Comparison of ENCODE assay signal across 30 mouse cellular contexts in the genomic region with DNA sequence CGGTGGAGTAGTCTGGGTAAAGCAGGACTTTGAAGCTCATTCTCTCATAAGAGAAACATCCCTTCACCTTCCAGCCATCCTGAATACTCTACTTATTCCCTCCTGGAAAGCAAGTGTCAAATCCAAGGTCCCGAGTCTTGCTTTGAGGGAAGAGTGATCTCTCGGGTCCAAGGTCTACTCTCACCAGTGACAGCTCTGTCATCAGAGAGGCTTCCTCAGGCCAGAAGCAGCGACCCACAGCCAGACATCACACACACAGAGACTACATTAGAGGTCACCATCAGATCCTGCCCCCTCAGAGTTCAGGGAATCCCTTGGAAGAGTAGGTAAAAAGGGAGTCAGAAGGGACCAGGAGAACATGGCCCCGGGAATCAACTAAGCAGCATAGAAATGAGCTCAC.
A peak's percentile ranks its signal among the peaks of the same experiment; 100 is the strongest.
DNase-seq lines count a peak whose midpoint lies in the region; ATAC-seq and TF ChIP-seq lines count a peak whose summit lies in the region.
"Had no signal": no experiment of that assay in that cellular context is flagged by ENCODE, and none has a peak within 500 bp of the region (broad histone marks: within the 10 kb centered on the region; RNA-seq: fewer than 3 reads in every experiment).

No protein-coding gene starts in this region.

- no peak for TF ChIP-seq POLR2A in kidney, adult 2 months (IDR thresholded peaks at IDR 0.05; ENCODE audit: low read depth, low read length)

- DNase-seq in kidney, adult 2 months = peak; percentile 63
- no peak for DNase-seq in lung, postnatal 0 days (ENCODE audit: low spot score)
- DNase-seq in lung, postnatal 10 days = no peak
- DNase-seq in ES-CJ7 (ENCODE audit: low read depth, low spot score) = peak; percentile 47
- no peak for DNase-seq in limb, embryonic 10.5 days (ENCODE audit: low spot score)
- DNase-seq: adrenal gland, postnatal 36 days; B cell, adult 2 months; cerebellum, adult 18-20 months; cerebellum, postnatal 10 days; gastrocnemius, postnatal 25 days; heart, adult 11 months; kidney, adult 18-20 months; layer of hippocampus, adult 9-11 months; liver; lung, postnatal 4 days; right cerebral cortex, postnatal 25 days; spleen, adult 18-20 months; thymus, adult 2 months; thymus, postnatal 36 days had no signal

- TF ChIP-seq EP300 in lung, postnatal 0 days (IDR thresholded peaks at IDR 0.05) = no peak

- no peak overlapping the region for H3K9ac ChIP-seq in kidney, embryonic 14.5 days (ENCODE audit: low read depth, low read length)
- H3K9ac ChIP-seq in lung, postnatal 0 days (replicated peaks; ENCODE audit: low read depth) = no peak overlapping the region
- H3K9ac ChIP-seq in intestine, postnatal 0 days (ENCODE audit: low read depth, low read length) = no peak overlapping the region
- H3K9ac ChIP-seq: embryonic facial prominence, embryonic 13.5 days; forebrain, embryonic 13.5 days; heart, embryonic 15.5 days; hindbrain, embryonic 12.5 days; lung, embryonic 15.5 days; midbrain, embryonic 15.5 days; neural tube, embryonic 15.5 days had no signal

- no peaks in the 10 kb centered on the region for H3K36me3 ChIP-seq in kidney, adult 2 months (ENCODE audit: control insufficient read depth, insufficient read depth, low read length)
- peaks cover 5% of the 10 kb centered on the region for H3K36me3 ChIP-seq in kidney, embryonic 14.5 days (ENCODE audit: control insufficient read depth, insufficient read depth, low read length)
- 0 out of 2 replicates have a peak, but pooled peaks cover 4% of the 10 kb centered on the region for H3K36me3 ChIP-seq in lung, postnatal 0 days (ENCODE audit: insufficient read depth, low read length)
- peaks cover 14% of the 10 kb centered on the region for H3K36me3 ChIP-seq in limb, embryonic 10.5 days
- H3K36me3 ChIP-seq in intestine, postnatal 0 days (ENCODE audit: control insufficient read depth, insufficient read depth) = no peaks in the 10 kb centered on the region
- H3K36me3 ChIP-seq: midbrain, embryonic 15.5 days had no signal

- H3K27me3 ChIP-seq in kidney, adult 2 months (replicated peaks; ENCODE audit: control insufficient read depth, insufficient read depth, low read length) = no peaks in the 10 kb centered on the region
- H3K27me3 ChIP-seq in kidney, embryonic 14.5 days (ENCODE audit: control insufficient read depth, insufficient read depth, low read length) = no peaks in the 10 kb centered on the region
- H3K27me3 ChIP-seq in lung, postnatal 0 days (replicated peaks; ENCODE audit: insufficient read depth, low read length) = no peaks in the 10 kb centered on the region
- H3K27me3 ChIP-seq in limb, embryonic 10.5 days (ENCODE audit: low read depth, poor library complexity, severe bottlenecking) = no peaks in the 10 kb centered on the region
- no peaks in the 10 kb centered on the region for H3K27me3 ChIP-seq in intestine, postnatal 0 days (replicated peaks; ENCODE audit: control insufficient read depth, insufficient read depth, low read length)
- H3K27me3 ChIP-seq: embryonic facial prominence, embryonic 13.5 days; forebrain, embryonic 13.5 days; heart, embryonic 15.5 days; hindbrain, embryonic 12.5 days; lung, embryonic 15.5 days; midbrain, embryonic 15.5 days; neural tube, embryonic 15.5 days had no signal

- H3K4me3 ChIP-seq in kidney, adult 2 months (ENCODE audit: insufficient read depth, low read depth, low read length) = no peak overlapping the region
- no peak overlapping the region for H3K4me3 ChIP-seq in kidney, embryonic 14.5 days (ENCODE audit: low read length)
- H3K4me3 ChIP-seq in lung, postnatal 0 days (ENCODE audit: low read depth, low read length) = no peak overlapping the region
- no peak overlapping the region for H3K4me3 ChIP-seq in limb, embryonic 10.5 days
- no peak overlapping the region for H3K4me3 ChIP-seq in intestine, postnatal 0 days (ENCODE audit: low read depth, low read length)
- H3K4me3 ChIP-seq: embryonic facial prominence, embryonic 13.5 days; erythroblast, embryonic 14.5 days; forebrain, embryonic 13.5 days; heart, embryonic 10.5 days; heart, embryonic 15.5 days; hindbrain, embryonic 12.5 days; lung, embryonic 15.5 days; midbrain, embryonic 15.5 days; neural tube, embryonic 15.5 days had no signal

- H3K4me2 ChIP-seq in kidney, embryonic 14.5 days (replicated peaks; ENCODE audit: low read depth, low read length) = no peak overlapping the region
- H3K4me2 ChIP-seq in lung, postnatal 0 days (replicated peaks; ENCODE audit: low read depth, low read length) = no peak overlapping the region
- H3K4me2 ChIP-seq in intestine, postnatal 0 days (replicated peaks; ENCODE audit: low read depth) = no peak overlapping the region
- H3K4me2 ChIP-seq: embryonic facial prominence, embryonic 13.5 days; forebrain, embryonic 13.5 days; heart, embryonic 15.5 days; hindbrain, embryonic 12.5 days; lung, embryonic 15.5 days; midbrain, embryonic 15.5 days; neural tube, embryonic 15.5 days had no signal

- H3K4me1 ChIP-seq in kidney, adult 2 months (ENCODE audit: control insufficient read depth, insufficient read depth, low read length) = peaks cover 24% of the 10 kb centered on the region; the same call in 1 of the 2 replicates
- H3K4me1 ChIP-seq in kidney, embryonic 14.5 days (ENCODE audit: control insufficient read depth, insufficient read depth, low read length) = peaks cover 25% of the 10 kb centered on the region
- H3K4me1 ChIP-seq in lung, postnatal 0 days (ENCODE audit: insufficient read depth, low read depth, low read length) = peaks cover 10% of the 10 kb centered on the region
- H3K4me1 ChIP-seq in limb, embryonic 10.5 days = peaks cover 58% of the 10 kb centered on the region
- peaks cover 9% of the 10 kb centered on the region; the same call in 1 of the 2 replicates for H3K4me1 ChIP-seq in intestine, postnatal 0 days (replicated peaks; ENCODE audit: control insufficient read depth, insufficient read depth, low read length)

- TF ChIP-seq CTCF in kidney, adult 2 months (conservative IDR thresholded peaks at IDR 0.05; ENCODE audit: insufficient read depth, insufficient read length, low read depth, low read length) = no peak
- TF ChIP-seq CTCF in lung, postnatal 0 days (IDR thresholded peaks at IDR 0.05) = no peak
- no peak for TF ChIP-seq CTCF in intestine, postnatal 0 days (IDR thresholded peaks at IDR 0.05; ENCODE audit: low read depth)

- no peak overlapping the region for H3K27ac ChIP-seq in kidney, adult 2 months (ENCODE audit: insufficient read depth, low read depth, low read length)
- no peak overlapping the region for H3K27ac ChIP-seq in kidney, embryonic 14.5 days (ENCODE audit: low read depth, low read length)
- H3K27ac ChIP-seq in lung, postnatal 0 days (ENCODE audit: low read length) = 0 out of 2 replicates have a peak overlapping the region, but pooled peaks have one; percentile 12
- peak overlapping the region; percentile 88; the same call in 1 of the 2 replicates for H3K27ac ChIP-seq in limb, embryonic 10.5 days
- no peak overlapping the region for H3K27ac ChIP-seq in intestine, postnatal 0 days (ENCODE audit: low read depth, low read length)
- H3K27ac ChIP-seq: embryonic facial prominence, embryonic 13.5 days; forebrain, embryonic 13.5 days; heart, embryonic 10.5 days; hindbrain, embryonic 12.5 days; midbrain, embryonic 15.5 days; neural tube, embryonic 15.5 days had no signal

- ATAC-seq in kidney, embryonic 14.5 days (ENCODE audit: low FRiP score, low TSS enrichment) = no peak
- ATAC-seq in lung, postnatal 0 days = no peak
- no peak for ATAC-seq in intestine, postnatal 0 days
- ATAC-seq: forebrain, embryonic 13.5 days; midbrain, embryonic 15.5 days had no signal

- 76% methylated on average over 5 of the region's 5 CpGs for WGBS in kidney, adult 2 months
- 77% methylated on average over 5 of the region's 5 CpGs for WGBS in kidney, embryonic 14.5 days
- WGBS in lung, postnatal 0 days = 90% methylated on average over 5 of the region's 5 CpGs
- WGBS in limb, embryonic 10.5 days = 91% methylated on average over 5 of the region's 5 CpGs
- WGBS in intestine, postnatal 0 days = 83% methylated on average over 5 of the region's 5 CpGs

- H3K9me3 ChIP-seq in kidney, embryonic 14.5 days (ENCODE audit: control insufficient read depth, low read length) = no peaks in the 10 kb centered on the region
- H3K9me3 ChIP-seq in lung, postnatal 0 days (ENCODE audit: low read length) = no peaks in the 10 kb centered on the region
- H3K9me3 ChIP-seq in limb, embryonic 10.5 days (replicated peaks) = no peaks in the 10 kb centered on the region
- no peaks in the 10 kb centered on the region for H3K9me3 ChIP-seq in intestine, postnatal 0 days (ENCODE audit: control insufficient read depth)
- H3K9me3 ChIP-seq: embryonic facial prominence, embryonic 13.5 days; heart, embryonic 10.5 days; heart, embryonic 15.5 days; hindbrain, embryonic 12.5 days; lung, embryonic 15.5 days; midbrain, embryonic 15.5 days; neural tube, embryonic 15.5 days had no signal

Comparison
In these comparisons a context has a peak if more than half of its experiments do, and no peak if none do; other contexts are left out.
1. DNase-seq: peak in kidney, adult 2 months (single experiment) and ES-CJ7 (single experiment); none in lung, postnatal 0 days (single experiment), lung, postnatal 10 days (single experiment) and limb, embryonic 10.5 days (single experiment).
2. H3K27ac ChIP-seq: peak in lung, postnatal 0 days (single experiment) and limb, embryonic 10.5 days (single experiment); none in kidney, adult 2 months (single experiment), kidney, embryonic 14.5 days (single experiment) and intestine, postnatal 0 days (single experiment).